Mouse (Mus musculus) MEL (cell line): Measurements from ENCODE around the gene Slc2a13.

Experiments used
- CTCF ChIP-seq, 3 experiments: IDR thresholded peaks in 2 of 3; conservative IDR thresholded peaks in 1 of 3; 2 replicates each; pipeline ENCODE4 v1.5.1; 2011 to 2012; ENCODE audit warnings: low read length in 3 of 3, low read depth in 2 of 3, mild to moderate bottlenecking in 2 of 3, improper control_type of control experiment in 1 of 3, inconsistent platforms in 1 of 3, mixed read lengths in 1 of 3, moderate library complexity in 1 of 3; ENCODE audit not compliant: control insufficient read depth in 1 of 3, insufficient read depth in 1 of 3, poor library complexity in 1 of 3, severe bottlenecking in 1 of 3
- ELF1 ChIP-seq: IDR thresholded peaks from 2 replicates; pipeline ENCODE4 v1.6.1; 2014; ENCODE audit warnings: low read depth, mild to moderate bottlenecking, inconsistent platforms, low read length, improper control_type of control experiment, moderate library complexity
- KAT2A ChIP-seq: conservative IDR thresholded peaks from 2 replicates; pipeline ENCODE4 v1.6.1; 2012; ENCODE audit warnings: low read depth, low read length, improper control_type of control experiment, inconsistent platforms
- MAX ChIP-seq: IDR thresholded peaks from 2 replicates; pipeline ENCODE4 v1.6.1; 2011; ENCODE audit warnings: low read length, improper control_type of control experiment
- MAZ ChIP-seq: IDR thresholded peaks from 2 replicates; pipeline ENCODE4 v1.6.1; 2012; ENCODE audit warnings: low read depth, mild to moderate bottlenecking, inconsistent platforms, low read length, improper control_type of control experiment
- NELFE ChIP-seq: IDR thresholded peaks from 2 replicates; pipeline ENCODE4 v1.6.1; 2011; ENCODE audit warnings: low read depth, low read length, improper control_type of control experiment
- POLR2A ChIP-seq, 2 experiments: IDR thresholded peaks; 2 replicates each; pipeline ENCODE4 v1.6.1; 2011 to 2012; ENCODE audit warnings: low read length in 2 of 2, mild to moderate bottlenecking in 2 of 2, control low read depth in 1 of 2, improper control_type of control experiment in 1 of 2, low read depth in 1 of 2, moderate library complexity in 1 of 2; ENCODE audit not compliant: control insufficient read depth in 1 of 2, insufficient read depth in 1 of 2, poor library complexity in 1 of 2
- SIN3A ChIP-seq: IDR thresholded peaks from 2 replicates; pipeline ENCODE4 v1.6.1; 2012; ENCODE audit warnings: low read length, improper control_type of control experiment, inconsistent platforms
- TBP ChIP-seq: IDR thresholded peaks from 2 replicates; pipeline ENCODE4 v1.8.0; 2011; ENCODE audit warnings: low read depth, low read length, improper control_type of control experiment

GRCm38 (mm10) chr15:91609713-91610112 lies 36.7 kb upstream of the Slc2a13 start:
- TF ChIP-seq MAZ = no peak
- no peak for TF ChIP-seq NELFE
- TF ChIP-seq TBP = no peak
- no peak for TF ChIP-seq ELF1
- TF ChIP-seq CTCF (IDR thresholded peaks at IDR 0.05 in 2 of 3, conservative IDR thresholded peaks at IDR 0.05 in 1 of 3; ENCODE audit: control insufficient read depth in 1 of 3, insufficient read depth in 1 of 3, low read depth in 2 of 3, low read length in 3 of 3, poor library complexity in 1 of 3, severe bottlenecking in 1 of 3) = peak in 2 of 3 experiments; percentile 1 to 19; a peak in 1 of 6 replicates
- TF ChIP-seq MAX = no peak
- TF ChIP-seq SIN3A = no peak
- TF ChIP-seq POLR2A (IDR thresholded peaks at IDR 0.05; ENCODE audit: control insufficient read depth in 1 of 2, insufficient read depth in 1 of 2, low read depth in 1 of 2, low read length in 2 of 2, poor library complexity in 1 of 2) = no peak
- TF ChIP-seq KAT2A = no peak
